Mouse (Mus musculus) olfactory bulb, adult 2 months (tissue): ENCODE results near the gene Ephb2.

Source experiments
- CTCF ChIP-seq: fragments of 200-500 bp; IDR thresholded peaks from 2 replicates; pipeline ENCODE4 v1.5.1; 2012; ENCODE audit warnings: low read depth, mild to moderate bottlenecking, low read length, moderate library complexity; ENCODE audit not compliant: insufficient read depth
- POLR2A ChIP-seq: fragments of 200-500 bp; IDR thresholded peaks from 2 replicates; pipeline ENCODE4 v1.6.1; 2012; ENCODE audit warnings: mild to moderate bottlenecking, low read depth, low read length, moderate library complexity; ENCODE audit not compliant: insufficient read depth

DNA sequence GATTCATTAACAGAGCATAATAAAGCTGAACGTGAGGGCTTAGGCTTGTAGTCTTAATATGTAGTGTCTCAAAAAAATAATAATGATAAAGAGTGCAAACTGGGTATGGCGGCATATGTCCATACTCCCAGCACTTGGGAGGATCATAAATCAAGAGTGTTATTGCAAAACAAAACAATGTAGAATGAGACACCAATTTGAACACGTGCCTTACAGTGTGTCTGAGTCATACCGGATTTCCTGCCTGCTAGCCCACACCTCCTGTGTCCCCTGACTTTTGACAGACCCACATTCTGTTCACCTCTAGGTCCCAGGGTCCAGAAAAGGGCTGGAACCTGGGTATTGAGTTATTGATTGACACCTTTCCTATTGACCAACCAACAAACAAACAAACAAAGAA, 6.2 kb upstream of the Ephb2 start:
- TF ChIP-seq POLR2A (no peak), CTCF (no peak)
